Mouse (Mus musculus): ENCODE measurements around the gene Drd2. TPM values are rescaled to one million over a fixed set of nuclear protein-coding genes. Genes with fewer than 3 reads are reported as not detected.

The Drd2 gene
- polyA plus RNA-seq (2021), result not detected

GRCm38 (mm10) chr9:49340136-49341043, at the start of gene Drd2:
Gene Drd2 (plus strand): TSS chr9:49340627.
- peaks cover 30% of the 10 kb centered on the region for H3K27me3 ChIP-seq
- in situ Hi-C loops (cut with MboI; ENCODE audit: low pct_unique_long_range_greater_than_20kb), result no loop called here
- ChIA-PET POLR2A (no interaction called here), CTCF (no interaction called here)
- no peak for TF ChIP-seq CTCF (IDR thresholded peaks at IDR 0.05)
- DNase-seq (ENCODE audit: low read depth, low spot score), result no peak
- no peak for ATAC-seq

DNA sequence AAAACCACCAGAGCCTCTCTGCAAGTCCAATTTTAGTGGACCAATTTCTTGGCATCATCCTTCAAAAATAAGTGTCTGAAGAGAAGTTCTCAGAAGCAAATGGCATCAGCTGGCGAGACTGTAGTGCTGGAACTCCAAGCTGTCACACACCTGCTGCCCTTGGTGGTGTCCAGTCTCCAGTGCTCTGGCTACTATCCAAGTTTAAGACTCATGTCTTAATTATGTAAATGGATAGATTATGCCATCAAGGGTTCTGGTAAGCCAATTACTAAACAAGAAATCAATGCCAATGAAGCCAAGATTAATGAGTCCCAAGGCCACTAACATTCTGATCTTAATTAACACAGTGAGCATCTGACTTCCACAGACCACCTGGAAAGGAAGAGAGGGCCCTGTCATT, 45.3 kb upstream of the Drd2 start:
- no peak for ATAC-seq
- ChIA-PET CTCF (no interaction called here), POLR2A (no interaction called here)
- no peak for TF ChIP-seq CTCF (IDR thresholded peaks at IDR 0.05)
- H3K27me3 ChIP-seq, result peaks cover 7% of the 10 kb centered on the region
- no peak for DNase-seq (ENCODE audit: low read depth, low spot score)
- in situ Hi-C loops (cut with MboI; ENCODE audit: low pct_unique_long_range_greater_than_20kb), result no loop called here

DNA sequence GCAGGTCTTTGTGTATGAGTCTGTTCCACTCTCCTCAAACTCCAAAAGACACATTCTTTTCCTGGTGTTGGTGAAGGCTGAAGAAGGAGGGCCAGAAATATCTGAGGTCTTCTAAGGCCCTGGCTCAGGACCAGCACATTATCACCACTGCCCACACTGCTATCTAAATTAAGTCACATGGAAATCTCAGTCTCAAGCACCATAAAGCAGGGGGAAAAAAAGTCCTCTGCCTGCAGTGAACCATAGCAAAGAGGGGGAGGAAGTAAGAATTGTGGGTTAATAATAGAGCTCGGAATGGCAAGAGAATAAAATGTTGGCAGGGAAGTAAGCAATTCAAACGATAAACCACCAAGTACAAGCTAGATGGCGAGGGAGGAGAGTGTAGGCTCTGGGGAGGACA, 32.9 kb upstream of the Drd2 start:
- no peak for ATAC-seq
- H3K27me3 ChIP-seq, result no peaks in the 10 kb centered on the region
- ChIA-PET CTCF (no interaction called here), POLR2A (no interaction called here)
- no peak for DNase-seq (ENCODE audit: low read depth, low spot score)
- TF ChIP-seq CTCF (IDR thresholded peaks at IDR 0.05), result no peak
- in situ Hi-C loops (cut with MboI; ENCODE audit: low pct_unique_long_range_greater_than_20kb), result no loop called here

- CTCF ChIA-PET, result no interaction called here
- POLR2A ChIA-PET, result no interaction called here
- in situ Hi-C loops (cut with MboI; ENCODE audit: low pct_unique_long_range_greater_than_20kb), result no loop called here
- DNase-seq (ENCODE audit: low read depth, low spot score) (no peak), ATAC-seq (no peak)
- H3K27me3 ChIP-seq, result no peaks in the 10 kb centered on the region
- no peak for TF ChIP-seq CTCF (IDR thresholded peaks at IDR 0.05)
Observed at GRCm38 (mm10) chr9:49310821-49311220, 29.6 kb upstream of the Drd2 start.

DNA sequence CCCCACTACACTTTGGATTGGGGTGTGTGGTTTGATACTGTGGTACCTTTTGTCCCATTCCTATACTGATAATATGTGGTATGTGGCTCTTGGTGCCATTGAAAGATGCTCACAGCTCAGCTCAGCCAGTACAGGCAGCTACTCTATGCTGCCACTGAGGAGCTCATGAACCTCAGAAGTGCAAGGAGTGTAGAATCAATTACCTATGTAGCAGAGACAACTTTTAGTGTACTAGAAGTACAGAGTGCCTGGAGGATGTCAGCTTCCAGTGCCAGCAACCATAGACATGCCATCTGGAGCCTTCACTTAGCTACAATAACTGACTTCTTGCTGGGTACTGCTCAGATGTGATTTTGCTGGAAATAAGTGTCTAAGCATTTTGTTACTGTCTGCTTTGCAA, 21.8 kb upstream of the Drd2 start:
- CTCF ChIA-PET, result no interaction called here
- POLR2A ChIA-PET, result no interaction called here
- DNase-seq (ENCODE audit: low read depth, low spot score) (no peak), ATAC-seq (no peak)
- no peak for TF ChIP-seq CTCF (IDR thresholded peaks at IDR 0.05)
- in situ Hi-C loops (cut with MboI; ENCODE audit: low pct_unique_long_range_greater_than_20kb), result no loop called here
- peaks cover 17% of the 10 kb centered on the region for H3K27me3 ChIP-seq

DNA sequence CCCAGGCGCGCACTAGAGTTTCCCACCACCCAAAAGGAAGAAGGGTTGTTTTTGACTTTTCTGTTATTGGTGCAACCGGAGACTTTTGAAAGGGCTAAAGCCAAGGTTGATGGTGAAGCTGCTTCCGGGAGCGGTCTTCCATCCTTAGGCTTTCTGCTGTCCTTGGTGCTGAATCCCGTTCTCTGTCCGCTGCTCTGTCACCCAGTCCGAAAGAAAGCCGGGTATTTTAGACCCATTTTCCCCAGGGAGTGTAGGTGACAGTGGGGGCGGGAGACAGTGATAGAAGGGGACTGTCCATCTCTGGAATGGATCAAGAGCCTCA, 578 bp downstream of the Drd2 start:
- peaks cover 30% of the 10 kb centered on the region for H3K27me3 ChIP-seq
- DNase-seq (ENCODE audit: low read depth, low spot score), result no peak
- in situ Hi-C loops (cut with MboI; ENCODE audit: low pct_unique_long_range_greater_than_20kb), result no loop called here
- ChIA-PET POLR2A (no interaction called here), CTCF (no interaction called here)
- ATAC-seq, result no peak
- TF ChIP-seq CTCF (IDR thresholded peaks at IDR 0.05), result no peak

- no peak for ATAC-seq
- no peak for DNase-seq (ENCODE audit: low read depth, low spot score)
- in situ Hi-C loops (cut with MboI; ENCODE audit: low pct_unique_long_range_greater_than_20kb), result no loop called here
- CTCF ChIA-PET, result no interaction called here
- H3K27me3 ChIP-seq, result peaks cover 7% of the 10 kb centered on the region
- TF ChIP-seq CTCF (IDR thresholded peaks at IDR 0.05), result no peak
- POLR2A ChIA-PET, result no interaction called here
Observed at GRCm38 (mm10) chr9:49365763-49366162, 25.3 kb downstream of the Drd2 start.

GRCm38 (mm10) chr9:49373946-49374345, 33.5 kb downstream of the Drd2 start:
- TF ChIP-seq CTCF (IDR thresholded peaks at IDR 0.05), result no peak
- POLR2A ChIA-PET, result no interaction called here
- in situ Hi-C loops (cut with MboI; ENCODE audit: low pct_unique_long_range_greater_than_20kb), result no loop called here
- CTCF ChIA-PET, result interaction anchor here (1.1 kb wide), 1 partner anchor 8 kb away, joined by 3 read pairs; no protein-coding TSS in a partner anchor
- DNase-seq (ENCODE audit: low read depth, low spot score) (no peak), ATAC-seq (no peak)
- peaks cover 36% of the 10 kb centered on the region for H3K27me3 ChIP-seq

DNA sequence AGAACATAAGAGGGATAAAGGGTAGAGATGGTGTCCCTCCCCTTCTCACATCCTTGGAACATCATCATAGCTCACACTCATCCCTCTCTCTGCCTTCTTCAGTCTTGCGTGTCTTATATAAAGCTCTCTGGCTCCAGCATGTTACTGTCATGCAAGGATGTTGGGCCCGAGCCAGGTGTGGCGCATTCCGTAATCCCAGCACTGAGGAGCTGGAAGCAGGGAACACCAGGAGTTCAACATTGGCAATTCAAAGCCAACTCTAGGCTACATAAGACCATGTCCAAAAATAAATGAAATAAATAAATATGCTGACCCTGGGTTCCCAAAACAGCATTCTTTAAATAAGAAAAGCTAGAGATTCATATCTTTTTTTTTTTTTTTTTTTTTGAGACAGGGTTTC, 39.5 kb downstream of the Drd2 start:
- DNase-seq (ENCODE audit: low read depth, low spot score) (no peak), ATAC-seq (no peak)
- H3K27me3 ChIP-seq, result peaks cover 29% of the 10 kb centered on the region
- TF ChIP-seq CTCF (IDR thresholded peaks at IDR 0.05), result no peak
- ChIA-PET POLR2A (no interaction called here), CTCF (no interaction called here)
- in situ Hi-C loops (cut with MboI; ENCODE audit: low pct_unique_long_range_greater_than_20kb), result no loop called here

- no peak for DNase-seq (ENCODE audit: low read depth, low spot score)
- H3K27me3 ChIP-seq, result peaks cover 30% of the 10 kb centered on the region
- ATAC-seq, result no peak
- CTCF ChIA-PET, result no interaction called here
- no peak for TF ChIP-seq CTCF (IDR thresholded peaks at IDR 0.05)
- POLR2A ChIA-PET, result no interaction called here
- in situ Hi-C loops (cut with MboI; ENCODE audit: low pct_unique_long_range_greater_than_20kb), result no loop called here
Observed at GRCm38 (mm10) chr9:49384041-49384440, 43.6 kb downstream of the Drd2 start.

DNA sequence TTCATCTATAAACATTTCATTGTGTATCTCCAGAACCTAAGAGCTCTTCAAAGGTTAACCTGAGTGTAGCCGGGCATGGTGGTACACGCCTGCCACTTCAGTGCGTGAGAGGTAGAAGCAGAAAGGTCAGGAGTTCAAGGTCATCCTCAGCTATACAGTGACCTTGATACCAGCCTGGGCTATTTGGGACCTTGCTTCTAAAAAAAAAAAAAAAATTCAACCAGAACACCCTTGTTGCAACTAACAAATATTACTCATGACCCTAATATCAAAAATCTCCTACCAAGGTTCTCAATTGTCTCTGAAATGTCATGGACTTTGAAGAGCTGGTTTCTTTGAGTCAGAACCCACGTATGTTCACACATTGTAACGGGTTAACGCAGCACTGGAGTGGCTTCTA, 44.4 kb downstream of the Drd2 start:
- POLR2A ChIA-PET, result no interaction called here
- DNase-seq (ENCODE audit: low read depth, low spot score), result no peak

DNA sequence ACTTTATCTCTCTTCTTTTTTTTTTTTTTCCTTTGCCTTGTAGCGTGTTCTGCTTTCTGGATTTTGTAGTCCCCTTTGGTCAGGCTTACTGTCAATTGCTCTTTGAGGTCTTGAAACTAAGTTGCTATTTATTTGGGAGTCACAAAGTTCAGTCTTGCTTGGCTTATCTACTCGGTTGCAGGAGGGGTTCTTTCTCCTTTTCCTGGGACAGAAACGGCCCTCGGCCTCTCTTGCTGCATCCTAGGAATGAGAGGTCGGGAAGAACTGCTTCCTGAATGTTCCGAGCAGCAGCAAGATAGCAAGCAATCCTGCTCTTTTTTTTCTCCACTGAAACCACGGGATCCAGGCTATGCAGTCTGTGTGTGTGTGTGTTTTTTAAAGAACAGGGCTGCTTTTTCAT, 44.9 kb downstream of the Drd2 start:
- TF ChIP-seq CTCF (IDR thresholded peaks at IDR 0.05), result no peak
- CTCF ChIA-PET, result no interaction called here
- ATAC-seq, result no peak
- POLR2A ChIA-PET, result no interaction called here
- H3K27me3 ChIP-seq, result peaks cover 30% of the 10 kb centered on the region
- no peak for DNase-seq (ENCODE audit: low read depth, low spot score)
- in situ Hi-C loops (cut with MboI; ENCODE audit: low pct_unique_long_range_greater_than_20kb), result no loop called here

More for the DNA sequence above, 44.4 kb downstream of the Drd2 start:
- ATAC-seq, result no peak
- CTCF ChIA-PET, result no interaction called here
- TF ChIP-seq CTCF (IDR thresholded peaks at IDR 0.05), result no peak
- in situ Hi-C loops (cut with MboI; ENCODE audit: low pct_unique_long_range_greater_than_20kb), result no loop called here
- peaks cover 31% of the 10 kb centered on the region for H3K27me3 ChIP-seq

Measured in Patski (cell line).